Mouse (Mus musculus) macrophage (primary cell): Measurements from ENCODE around the gene Cdc7. TPM values are rescaled to one million over a fixed set of nuclear protein-coding genes. Genes with fewer than 3 reads are reported as not detected.

Experiments used
- H3K27ac ChIP-seq: fragments of 350-480 bp; formaldehyde crosslinking; 2 replicates; pipeline ENCODE4 v1.9.0; 2021
- H3K36me3 ChIP-seq: fragments of 350-480 bp; formaldehyde crosslinking; 2 replicates; pipeline ENCODE4 v1.9.0; 2021; ENCODE audit errors: inconsistent target
- H3K4me3 ChIP-seq: fragments of 350-480 bp; formaldehyde crosslinking; 2 replicates; pipeline ENCODE4 v1.9.0; 2021; ENCODE audit errors: inconsistent target
- H3K79me2 ChIP-seq: fragments of 350-480 bp; formaldehyde crosslinking; 2 replicates; pipeline ENCODE4 v1.9.0; 2021; ENCODE audit errors: inconsistent target
- WGBS: methylation state at CpG from one replicate; pipeline ENCODE4 v1.1.7; 2026; ENCODE audit warnings: inconsistent platforms; ENCODE audit not compliant: missing documents; 5-methylcytosine and 5-hydroxymethylcytosine counted together
- polyA plus RNA-seq: library from polyadenylated mRNA; stranded (reverse); fragments of 250-400 nt; gene quantifications from 3 replicates; pipeline ENCODE4 v1.2.4, GENCODE M21; 2018; ENCODE audit warnings: inconsistent platforms

Gene Cdc7
- polyA plus RNA-seq, 1 experiment from 2014 or later: 1.7 TPM

- H3K27ac ChIP-seq: no peak overlapping the region
- H3K4me3 ChIP-seq: no peak overlapping the region
- H3K79me2 ChIP-seq: no peaks in the 10 kb centered on the region
- H3K36me3 ChIP-seq: no peaks in the 10 kb centered on the region
- WGBS: 92% methylated on average over 5 of the region's 5 CpGs
Observed at GRCm38 (mm10) chr5:107025371-107025770, 61.2 kb downstream of the Cdc7 start.

- WGBS: 90% methylated on average over 8 of the region's 8 CpGs
- H3K79me2 ChIP-seq: no peaks in the 10 kb centered on the region
- H3K36me3 ChIP-seq: no peaks in the 10 kb centered on the region
- H3K4me3 ChIP-seq: no peak overlapping the region
- no peak overlapping the region for H3K27ac ChIP-seq
Observed at GRCm38 (mm10) chr5:107025809-107026208, 61.7 kb downstream of the Cdc7 start.

DNA sequence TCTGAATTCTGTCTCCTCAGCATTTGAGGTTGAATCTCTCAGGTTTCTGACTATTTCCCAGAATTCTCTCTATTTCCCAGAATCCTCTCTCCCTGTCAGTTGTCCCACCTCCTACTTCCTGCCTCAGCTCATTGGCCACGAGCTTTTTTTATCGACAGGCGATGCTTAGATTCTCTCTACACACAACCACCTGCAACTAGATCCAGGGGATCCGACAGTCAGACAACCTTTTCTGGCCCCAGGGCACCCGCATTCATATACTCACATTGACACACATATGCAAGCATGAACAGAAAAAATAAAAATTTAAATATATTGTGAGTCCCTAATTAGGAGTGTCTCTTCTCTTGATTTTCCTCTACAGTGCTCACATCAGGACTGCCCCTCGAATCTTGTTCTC lies 63.5 kb downstream of the Cdc7 start:
- Histone ChIP-seq H3K79me2 (no peaks in the 10 kb centered on the region), H3K27ac (no peak overlapping the region), H3K4me3 (no peak overlapping the region), H3K36me3 (no peaks in the 10 kb centered on the region)
- 92% methylated on average over 6 of the region's 6 CpGs for WGBS

- Histone ChIP-seq H3K27ac (no peak overlapping the region), H3K4me3 (no peak overlapping the region), H3K79me2 (no peaks in the 10 kb centered on the region), H3K36me3 (no peaks in the 10 kb centered on the region)
- 60% methylated on average over 1 of the region's 1 CpGs for WGBS
Observed at GRCm38 (mm10) chr5:107028557-107028956, 64.4 kb downstream of the Cdc7 start.

- WGBS: 59% methylated on average over 4 of the region's 4 CpGs
- Histone ChIP-seq H3K4me3 (no peak overlapping the region), H3K79me2 (no peaks in the 10 kb centered on the region), H3K36me3 (no peaks in the 10 kb centered on the region), H3K27ac (no peak overlapping the region)
Observed at GRCm38 (mm10) chr5:107029801-107030200, 65.7 kb downstream of the Cdc7 start.

DNA sequence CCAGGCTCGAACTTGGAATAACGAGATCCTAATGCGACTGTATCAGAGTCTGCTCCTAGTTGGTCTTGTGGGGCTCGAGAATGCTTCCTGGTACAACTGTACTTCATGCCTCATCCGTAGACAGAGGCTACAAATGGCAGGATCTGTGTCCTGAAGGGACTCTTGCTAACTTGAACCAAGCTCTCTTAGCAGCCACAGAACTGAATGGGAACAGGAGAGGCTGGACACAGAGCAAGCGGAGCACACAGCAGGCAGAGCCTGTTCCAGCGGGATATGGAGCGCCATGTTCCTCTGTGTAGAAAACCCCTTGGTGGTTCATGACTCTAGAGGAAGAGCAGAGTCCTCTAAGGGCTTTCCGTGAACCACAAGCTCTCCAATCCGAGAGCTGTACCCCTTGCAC lies 66.7 kb downstream of the Cdc7 start:
- 93% methylated on average over 10 of the region's 10 CpGs for WGBS
- no peak overlapping the region for H3K4me3 ChIP-seq
- H3K36me3 ChIP-seq: no peaks in the 10 kb centered on the region
- H3K79me2 ChIP-seq: no peaks in the 10 kb centered on the region
- no peak overlapping the region for H3K27ac ChIP-seq

Other genes starting within 250 kb of the Cdc7 start
- not detected in 3 replicates for gene Hfm1, start 38.0 kb upstream of the Cdc7 start, polyA plus RNA-seq